Mouse (Mus musculus) lung, postnatal 0 days (tissue): Measurements from ENCODE around the gene Rbpj. TPM values are rescaled to one million over a fixed set of nuclear protein-coding genes. Genes with fewer than 3 reads are reported as not detected.

Experiments used
- ATAC-seq: fragments of 200-750 bp; cut with Nextera tagmentation; 2 replicates; pipeline ENCODE4 v1.8.0; 2017; ENCODE audit warnings: moderate library complexity
- DNase-seq: peaks from one replicate; pipeline ENCODE4 v3.0.0-alpha.2; 2016; ENCODE audit warnings: low spot score
- H3K27ac ChIP-seq: fragments of 300-500 bp; sonication (generic); 2 replicates; pipeline ENCODE4 v1.5.1; 2014; ENCODE audit warnings: antibody characterized with exemption, mild to moderate bottlenecking, low read length, mixed read lengths
- H3K27me3 ChIP-seq: fragments of 300-500 bp; sonication (generic); replicated peaks from 2 replicates; pipeline ENCODE4 v1.6.1; 2014; ENCODE audit warnings: low read length, mixed read lengths; ENCODE audit not compliant: insufficient read depth
- H3K36me3 ChIP-seq: fragments of 300-500 bp; sonication (generic); 2 replicates; pipeline ENCODE4 v1.6.1; 2014; ENCODE audit warnings: low read length, mixed read lengths; ENCODE audit not compliant: insufficient read depth
- H3K4me1 ChIP-seq: fragments of 300-500 bp; sonication (generic); 2 replicates; pipeline ENCODE4 v1.6.1; 2014; ENCODE audit warnings: antibody characterized with exemption, low read depth, low read length, mixed read lengths; ENCODE audit not compliant: insufficient read depth
- H3K4me2 ChIP-seq: fragments of 300-500 bp; sonication (generic); replicated peaks from 2 replicates; pipeline ENCODE4 v1.6.1; 2014; ENCODE audit warnings: low read depth, mild to moderate bottlenecking, low read length, moderate library complexity, mixed read lengths
- H3K4me3 ChIP-seq: fragments of 300-500 bp; sonication (generic); 2 replicates; pipeline ENCODE4 v1.5.1; 2014; ENCODE audit warnings: low read depth, low read length
- H3K9ac ChIP-seq: fragments of 300-500 bp; sonication (generic); replicated peaks from 2 replicates; pipeline ENCODE4 v1.6.1; 2014; ENCODE audit warnings: low read depth, mild to moderate bottlenecking
- H3K9me3 ChIP-seq: fragments of 300-500 bp; sonication (generic); 2 replicates; pipeline ENCODE4 v1.6.1; 2016; ENCODE audit warnings: low read length, mixed read lengths
- CTCF ChIP-seq: IDR thresholded peaks from 2 replicates; pipeline ENCODE4 v1.5.1; 2016; ENCODE audit warnings: antibody characterized with exemption, mild to moderate bottlenecking
- EP300 ChIP-seq: IDR thresholded peaks from 2 replicates; pipeline ENCODE4 v1.6.1; 2016; ENCODE audit warnings: antibody characterized with exemption, mild to moderate bottlenecking, control low read depth
- WGBS: fragments of 180-500 bp; shearing (Covaris S2); extraction: QIAGEN DNeasy Blood & Tissue Kit; methylation state at CpG from one replicate; pipeline ENCODE4 v1.1.7; 2014; 5-methylcytosine and 5-hydroxymethylcytosine counted together
- polyA plus RNA-seq: library from polyadenylated mRNA; unstranded; fragments of >200 nt; fragmentation: Nextera tagmentation; extraction: Ambion mirVana; gene quantifications from 2 replicates; pipeline ENCODE4 v1.2.1, GENCODE M21; 2015

Gene Rbpj
- polyA plus RNA-seq, 1 experiment from 2014 or later, result 22.7 TPM

DNA sequence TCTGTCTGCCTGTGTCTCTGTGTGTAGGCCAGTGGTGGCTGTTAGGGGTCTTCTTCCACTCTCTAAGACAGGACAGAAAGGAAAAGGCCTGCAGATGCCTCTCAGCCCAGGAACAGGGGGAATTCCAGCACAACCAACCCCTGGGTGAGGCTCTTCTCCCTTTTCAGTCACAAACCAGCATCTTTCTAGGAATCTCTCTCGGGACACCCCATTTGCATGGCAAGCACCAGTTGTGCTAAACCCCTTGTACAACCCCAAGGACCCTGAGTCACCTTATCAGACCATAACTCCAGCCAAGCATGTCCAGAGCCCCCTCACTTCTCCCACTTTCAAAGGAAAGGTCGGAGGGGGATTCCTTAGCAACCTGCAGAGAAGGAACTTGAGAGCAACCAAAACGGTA lies 13.0 kb upstream of the Rbpj start:
- WGBS, result 50% methylated on average over 3 of the region's 3 CpGs
- no peak overlapping the region for H3K9ac ChIP-seq
- no peaks in the 10 kb centered on the region for H3K4me1 ChIP-seq
- DNase-seq, result no peak
- no peak overlapping the region for H3K4me3 ChIP-seq
- TF ChIP-seq CTCF (no peak), EP300 (no peak)
- no peak overlapping the region for H3K27ac ChIP-seq
- no peak for ATAC-seq
- H3K4me2 ChIP-seq, result no peak overlapping the region
- H3K36me3 ChIP-seq, result no peaks in the 10 kb centered on the region
- no peaks in the 10 kb centered on the region for H3K27me3 ChIP-seq
- H3K9me3 ChIP-seq, result no peaks in the 10 kb centered on the region

- H3K27me3 ChIP-seq, result no peaks in the 10 kb centered on the region
- H3K36me3 ChIP-seq, result no peaks in the 10 kb centered on the region
- no peak overlapping the region for H3K9ac ChIP-seq
- 50% methylated on average over 9 of the region's 9 CpGs for WGBS
- no peak overlapping the region for H3K4me2 ChIP-seq
- no peaks in the 10 kb centered on the region for H3K9me3 ChIP-seq
- TF ChIP-seq CTCF (no peak), EP300 (no peak; the same call in 1 of the 2 replicates)
- DNase-seq, result peak; percentile 37
- ATAC-seq, result no peak
- no peak overlapping the region for H3K27ac ChIP-seq
- no peak overlapping the region for H3K4me3 ChIP-seq
- no peaks in the 10 kb centered on the region for H3K4me1 ChIP-seq
Measured at GRCm38 (mm10) chr5:53454706-53455105, 11.2 kb upstream of the Rbpj start.

- no peaks in the 10 kb centered on the region for H3K36me3 ChIP-seq
- no peaks in the 10 kb centered on the region for H3K27me3 ChIP-seq
- DNase-seq (no peak), ATAC-seq (no peak)
- no peaks in the 10 kb centered on the region for H3K9me3 ChIP-seq
- no peak overlapping the region for H3K4me3 ChIP-seq
- no peak overlapping the region for H3K4me2 ChIP-seq
- H3K27ac ChIP-seq, result no peak overlapping the region
- WGBS, result 78% methylated on average over 5 of the region's 5 CpGs
- no peaks in the 10 kb centered on the region for H3K4me1 ChIP-seq
- TF ChIP-seq EP300 (no peak), CTCF (no peak)
- no peak overlapping the region for H3K9ac ChIP-seq
Measured at GRCm38 (mm10) chr5:53455459-53455858, 10.5 kb upstream of the Rbpj start.

DNA sequence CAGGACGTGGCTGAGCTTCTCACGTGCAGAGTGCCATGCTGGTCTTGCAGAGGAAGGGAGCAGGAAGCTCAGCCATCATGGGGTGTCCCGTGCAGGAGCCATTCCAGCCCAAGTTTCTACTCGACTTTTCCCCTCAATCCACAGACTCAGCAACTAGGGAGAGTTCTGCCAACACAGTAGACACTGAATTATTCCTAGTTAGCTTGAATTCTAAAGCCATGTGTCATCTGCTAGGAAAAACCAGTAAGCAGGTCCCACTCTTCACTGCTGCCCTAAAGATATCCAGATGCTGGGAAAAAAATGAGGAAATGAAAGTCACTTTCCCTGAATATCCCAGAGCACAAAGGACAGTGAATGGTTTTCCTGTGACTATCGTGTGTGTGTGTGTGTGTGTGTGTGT lies 5.8 kb upstream of the Rbpj start:
- H3K4me1 ChIP-seq, result no peaks in the 10 kb centered on the region
- ATAC-seq, result no peak
- WGBS, result 57% methylated on average over 5 of the region's 5 CpGs

DNA sequence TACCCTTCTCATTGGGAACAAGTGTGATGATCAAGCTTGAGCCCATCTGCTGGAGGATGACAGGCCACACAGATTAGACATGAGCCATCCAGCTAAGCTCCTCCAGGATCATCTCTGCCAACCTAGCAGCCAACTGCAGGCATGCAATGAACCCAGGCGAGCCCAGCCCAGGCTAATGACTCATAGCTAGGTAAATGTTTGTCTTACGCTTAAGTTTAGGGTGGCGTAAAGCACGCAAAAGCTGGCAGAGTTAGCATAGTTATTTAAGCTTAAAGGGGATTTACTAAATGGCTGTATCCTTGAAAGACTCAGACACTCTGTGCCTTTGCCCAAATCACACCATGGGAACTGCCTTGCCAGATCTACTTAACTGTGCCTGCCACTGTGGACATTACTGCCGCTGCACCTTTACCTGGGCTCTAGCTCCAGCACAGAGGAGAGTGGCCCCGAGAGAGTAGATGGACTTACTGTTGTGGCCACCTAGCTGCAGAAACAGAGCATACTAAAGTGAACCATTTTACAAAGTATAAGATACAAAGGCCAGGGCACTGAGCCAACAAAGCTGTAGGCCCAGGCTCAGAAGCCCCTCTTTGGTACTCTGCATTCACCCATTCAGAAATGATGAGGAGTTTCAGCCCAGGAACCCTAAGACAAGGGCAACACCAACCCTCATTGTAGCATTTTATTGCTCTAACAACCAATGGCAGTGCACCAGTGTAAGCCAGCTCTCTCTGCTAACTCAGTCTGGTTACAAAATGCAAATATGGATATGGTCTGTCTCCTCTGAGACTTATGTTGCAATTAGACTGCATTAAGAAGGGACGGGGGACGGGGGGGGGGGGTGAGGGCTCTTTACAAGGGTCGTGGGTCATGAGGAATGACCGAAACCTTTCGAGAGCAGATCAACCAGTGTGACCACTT lies 2.6 kb upstream of the Rbpj start:
- Histone ChIP-seq H3K27ac (peak overlapping the region; percentile 69), H3K36me3 (no peaks in the 10 kb centered on the region), H3K4me3 (no peak overlapping the region), H3K9me3 (no peaks in the 10 kb centered on the region), H3K27me3 (no peaks in the 10 kb centered on the region), H3K4me2 (no peak overlapping the region), H3K4me1 (no peaks in the 10 kb centered on the region), H3K9ac (no peak overlapping the region)
- ATAC-seq (peak; percentile 85), DNase-seq (peak; percentile 80)
- 0 out of 2 replicates have a peak, but pooled peaks have one; percentile 35 for TF ChIP-seq EP300
- TF ChIP-seq CTCF, result peak; percentile 22; the same call in 1 of the 2 replicates
- WGBS, result 59% methylated on average over 11 of the region's 11 CpGs

More for the DNA sequence above, 5.8 kb upstream of the Rbpj start:
- no peak for TF ChIP-seq EP300
- no peak for TF ChIP-seq CTCF
- DNase-seq, result no peak
- Histone ChIP-seq H3K4me3 (no peak overlapping the region), H3K36me3 (no peaks in the 10 kb centered on the region), H3K9ac (no peak overlapping the region), H3K9me3 (no peaks in the 10 kb centered on the region), H3K27ac (no peak overlapping the region), H3K4me2 (no peak overlapping the region), H3K27me3 (no peaks in the 10 kb centered on the region)

- H3K9me3 ChIP-seq, result no peaks in the 10 kb centered on the region
- peak; percentile 63 for ATAC-seq
- 51% methylated on average over 16 of the region's 16 CpGs for WGBS
Measured at GRCm38 (mm10) chr5:53466422-53467333, 726 bp downstream of the Rbpj start.

More at GRCm38 (mm10) chr5:53466422-53467333, 726 bp downstream of the Rbpj start:
- no peak overlapping the region for H3K4me2 ChIP-seq
- TF ChIP-seq EP300 (no peak), CTCF (no peak)
- no peaks in the 10 kb centered on the region for H3K4me1 ChIP-seq
- no peaks in the 10 kb centered on the region for H3K27me3 ChIP-seq
- no peaks in the 10 kb centered on the region for H3K36me3 ChIP-seq
- peak; percentile 68 for DNase-seq
- no peak overlapping the region for H3K27ac ChIP-seq
- H3K4me3 ChIP-seq, result no peak overlapping the region
- H3K9ac ChIP-seq, result no peak overlapping the region
